Mouse (Mus musculus) erythroblast, embryonic 14.5 days (primary cell): ENCODE measurements around the gene Ngfr. TPM values are rescaled to one million over a fixed set of nuclear protein-coding genes. Genes with fewer than 3 reads are reported as not detected.

Source experiments
- H3K27me3 ChIP-seq: 2 replicates; pipeline ENCODE4 v1.6.1; 2012; ENCODE audit warnings: inconsistent platforms; ENCODE audit not compliant: control insufficient read depth
- H3K36me3 ChIP-seq: 2 replicates; pipeline ENCODE4 v1.6.1; 2012; ENCODE audit warnings: mild to moderate bottlenecking, inconsistent platforms; ENCODE audit not compliant: control insufficient read depth
- H3K4me1 ChIP-seq: 2 replicates; pipeline ENCODE4 v1.6.1; 2012; ENCODE audit warnings: inconsistent platforms; ENCODE audit not compliant: control insufficient read depth
- H3K4me3 ChIP-seq: replicated peaks from 2 replicates; pipeline ENCODE3; 2012; ENCODE audit warnings: moderate library complexity, mild to moderate bottlenecking, inconsistent platforms
- H3K9me3 ChIP-seq: 2 replicates; pipeline ENCODE4 v1.6.1; 2012; ENCODE audit warnings: low read length, inconsistent platforms, mixed read lengths; ENCODE audit not compliant: control insufficient read depth
- GATA1 ChIP-seq: IDR thresholded peaks from 2 replicates; pipeline ENCODE4 v1.6.1; 2012; ENCODE audit warnings: low read length, inconsistent platforms, mixed read lengths
- TAL1 ChIP-seq: IDR thresholded peaks from 3 replicates; pipeline ENCODE4 v1.6.1; 2012; ENCODE audit warnings: low read length, inconsistent platforms, mixed read lengths
- polyA plus RNA-seq: library from polyadenylated mRNA; stranded (reverse); fragments of >175 nt; gene quantifications from 2 replicates; pipeline ENCODE4 v1.2.3, GENCODE M21; 2012

Ngfr gene
- polyA plus RNA-seq, 1 experiment = 0.02 TPM

DNA sequence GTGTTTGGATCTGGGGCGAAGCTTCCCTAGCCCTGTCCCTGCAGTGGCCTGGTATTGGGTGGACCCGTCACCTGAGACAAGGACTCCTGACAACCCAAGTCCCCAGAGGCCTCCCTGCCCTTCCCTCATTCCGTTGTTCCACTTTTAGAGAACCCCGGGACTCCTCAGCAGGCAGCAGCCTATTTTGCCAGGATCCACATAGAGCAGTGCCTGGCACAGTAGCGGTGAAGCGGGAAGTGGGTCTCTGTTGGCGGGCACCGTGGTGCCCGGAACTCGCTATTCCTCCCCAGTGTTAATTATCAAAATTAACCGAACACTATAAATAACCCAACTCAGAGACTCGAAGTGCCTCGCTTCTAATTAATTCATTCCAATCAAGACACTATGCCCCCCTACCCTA, 10.2 kb upstream of the Ngfr start:
- peaks cover 58% of the 10 kb centered on the region for H3K27me3 ChIP-seq
- TF ChIP-seq GATA1 (no peak), TAL1 (no peak)
- H3K4me3 ChIP-seq = no peak overlapping the region
- no peaks in the 10 kb centered on the region for H3K4me1 ChIP-seq
- no peaks in the 10 kb centered on the region for H3K9me3 ChIP-seq
- no peaks in the 10 kb centered on the region for H3K36me3 ChIP-seq

DNA sequence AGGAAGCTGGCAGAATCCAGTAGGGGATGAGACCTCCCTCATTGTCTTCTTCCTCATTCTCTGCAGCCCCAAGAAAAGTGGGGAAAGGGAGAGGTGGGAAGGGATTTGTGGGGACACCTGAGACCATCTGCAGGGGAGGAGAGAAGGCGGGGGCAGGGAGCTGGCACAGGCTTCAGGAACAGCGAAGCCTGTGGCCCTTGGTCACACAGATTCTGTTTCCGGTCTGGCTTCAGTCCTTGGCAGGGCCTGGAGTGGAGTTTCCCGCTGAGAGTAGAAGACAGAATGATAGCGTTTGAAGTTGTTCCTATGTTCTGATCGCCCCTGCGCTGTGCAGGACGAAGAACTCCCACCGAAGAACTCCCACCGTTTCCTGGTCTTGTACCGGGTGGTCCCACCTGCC, 9.2 kb upstream of the Ngfr start:
- no peak for TF ChIP-seq TAL1
- Histone ChIP-seq H3K9me3 (no peaks in the 10 kb centered on the region), H3K27me3 (peaks cover 63% of the 10 kb centered on the region), H3K4me3 (no peak overlapping the region), H3K36me3 (no peaks in the 10 kb centered on the region), H3K4me1 (no peaks in the 10 kb centered on the region)

DNA sequence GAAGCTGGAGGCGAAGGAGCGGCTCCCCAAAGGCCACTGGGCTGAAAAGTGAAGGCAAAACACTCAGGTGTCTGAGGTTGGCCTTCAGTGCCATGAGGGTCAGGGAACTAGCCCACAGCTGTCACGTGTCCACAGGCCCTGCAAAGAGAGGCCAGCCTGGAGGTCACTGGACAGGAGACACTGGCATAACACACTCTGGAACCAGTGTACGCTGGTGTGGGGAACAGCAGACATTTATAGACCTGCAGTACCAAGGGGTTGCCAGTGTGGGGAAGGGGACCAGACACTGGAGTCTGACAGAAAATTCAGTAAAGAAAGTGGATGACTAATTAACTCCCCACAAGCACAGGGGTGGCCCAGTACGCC, 8.6 kb upstream of the Ngfr start:
- no peaks in the 10 kb centered on the region for H3K36me3 ChIP-seq
- no peaks in the 10 kb centered on the region for H3K4me1 ChIP-seq
- H3K27me3 ChIP-seq = peaks cover 63% of the 10 kb centered on the region
- H3K4me3 ChIP-seq = no peak overlapping the region
- no peaks in the 10 kb centered on the region for H3K9me3 ChIP-seq
- TF ChIP-seq GATA1 = no peak
- TF ChIP-seq TAL1 = no peak

DNA sequence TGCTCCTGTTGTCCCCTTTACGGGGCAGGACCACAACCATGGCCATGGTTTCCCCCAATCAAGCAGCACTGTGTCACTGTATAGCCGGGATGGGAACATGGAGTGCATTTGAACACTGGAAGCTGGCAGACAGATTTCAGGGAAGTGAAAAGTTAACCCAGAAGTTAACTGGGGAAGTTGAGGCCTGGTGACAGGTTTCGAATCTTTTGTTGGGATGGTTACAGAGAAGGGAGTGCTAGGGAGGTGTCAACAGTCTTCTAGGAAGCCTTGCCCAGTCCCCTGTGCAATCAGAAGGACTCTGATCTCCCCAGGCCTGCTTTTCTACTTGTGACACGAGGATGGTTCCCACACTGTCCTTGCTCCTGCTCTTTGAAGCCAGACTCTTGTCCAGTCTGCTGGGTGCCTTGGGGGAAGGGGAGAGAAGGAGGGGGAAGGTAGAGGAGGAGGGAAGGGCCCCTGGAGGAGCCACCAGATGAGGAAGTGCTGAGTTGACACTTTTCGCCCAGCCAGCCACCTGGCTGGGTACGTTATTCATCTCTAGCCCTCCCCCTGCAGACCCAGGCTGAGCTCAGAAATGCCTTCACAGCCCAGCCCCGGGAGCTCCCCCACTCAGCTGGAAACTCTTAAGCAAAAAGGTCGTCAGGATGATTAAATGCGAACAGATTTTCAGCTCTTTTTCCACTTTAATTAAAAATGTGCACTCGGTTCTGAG, 8.1 kb upstream of the Ngfr start:
- peaks cover 65% of the 10 kb centered on the region for H3K27me3 ChIP-seq
- no peak for TF ChIP-seq GATA1
- no peak for TF ChIP-seq TAL1

DNA sequence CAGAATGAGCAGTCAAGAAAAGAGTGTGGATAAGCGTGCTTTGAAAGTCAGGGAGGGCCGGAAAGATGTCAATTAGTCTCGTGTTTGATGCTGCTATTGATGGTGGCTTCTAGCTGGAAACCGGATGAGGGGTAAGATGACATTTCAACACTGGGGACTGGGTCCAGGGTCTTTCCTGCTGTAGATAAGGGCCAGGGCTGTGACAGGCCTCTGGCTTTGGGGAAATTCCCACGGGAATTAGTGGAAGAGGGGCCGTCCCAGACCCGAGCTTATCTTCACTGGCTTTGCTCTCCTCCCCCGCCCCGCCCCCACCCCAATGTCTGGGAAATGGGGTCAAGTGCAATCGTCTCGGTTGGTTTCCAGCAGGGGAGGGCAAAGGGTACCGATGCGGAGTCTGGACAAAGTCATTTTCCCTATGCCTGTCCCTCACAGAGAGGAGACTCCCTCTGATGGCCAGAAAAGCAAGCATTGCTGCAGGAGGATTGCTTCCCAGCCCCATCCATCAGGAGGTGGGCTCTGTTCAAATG, 7.2 kb upstream of the Ngfr start:
- no peaks in the 10 kb centered on the region for H3K4me1 ChIP-seq
- TF ChIP-seq TAL1 (no peak), GATA1 (no peak)
- no peaks in the 10 kb centered on the region for H3K36me3 ChIP-seq
- peaks cover 64% of the 10 kb centered on the region for H3K27me3 ChIP-seq
- H3K4me3 ChIP-seq = no peak overlapping the region
- no peaks in the 10 kb centered on the region for H3K9me3 ChIP-seq

More for the DNA sequence above, 8.1 kb upstream of the Ngfr start:
- Histone ChIP-seq H3K4me3 (no peak overlapping the region), H3K36me3 (no peaks in the 10 kb centered on the region), H3K4me1 (no peaks in the 10 kb centered on the region), H3K9me3 (no peaks in the 10 kb centered on the region)

DNA sequence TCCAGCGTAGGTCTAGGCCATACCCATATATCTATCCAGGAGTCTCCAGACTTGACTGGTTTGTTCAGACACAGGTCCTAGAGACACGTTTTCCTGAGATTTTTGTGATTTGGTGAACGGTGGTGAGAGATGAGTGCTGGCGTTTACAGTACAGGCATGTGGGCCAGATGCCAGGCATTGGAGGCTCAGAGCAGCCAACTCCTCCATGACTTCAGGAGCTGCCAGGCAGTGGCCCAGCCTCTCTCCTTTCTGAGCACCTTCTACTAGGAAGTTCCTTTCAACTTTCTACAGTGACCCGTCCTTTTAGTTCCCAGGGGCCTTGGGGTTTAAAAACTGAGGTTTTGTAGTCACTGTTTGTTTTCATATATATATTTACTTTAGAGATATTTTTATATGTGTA, 6.0 kb upstream of the Ngfr start:
- TF ChIP-seq TAL1 = no peak
- TF ChIP-seq GATA1 = no peak
- no peaks in the 10 kb centered on the region for H3K9me3 ChIP-seq
- H3K27me3 ChIP-seq = peaks cover 64% of the 10 kb centered on the region
- no peaks in the 10 kb centered on the region for H3K4me1 ChIP-seq
- no peaks in the 10 kb centered on the region for H3K36me3 ChIP-seq
- no peak overlapping the region for H3K4me3 ChIP-seq

DNA sequence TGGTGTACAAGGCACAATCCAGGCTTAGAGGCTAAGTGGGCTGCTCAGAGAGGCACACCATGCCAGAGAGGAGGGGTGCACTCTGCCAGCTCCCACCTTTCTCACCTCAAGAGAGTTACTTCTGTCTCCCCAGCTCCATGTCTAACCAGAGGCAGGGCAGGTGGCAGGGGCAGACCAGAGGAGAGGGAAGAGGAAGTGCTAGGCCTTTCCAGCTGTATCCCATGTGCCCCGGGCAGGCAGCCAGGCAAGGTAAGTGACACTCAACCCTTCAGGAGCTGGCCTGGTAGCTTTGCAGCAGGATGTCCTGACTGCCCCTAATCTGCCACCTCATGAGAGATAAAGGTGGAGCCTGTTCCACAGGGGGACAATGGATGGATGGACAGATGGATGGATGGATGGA, 5.2 kb upstream of the Ngfr start:
- no peak for TF ChIP-seq GATA1
- TF ChIP-seq TAL1 = no peak
- H3K4me3 ChIP-seq = no peak overlapping the region
- no peaks in the 10 kb centered on the region for H3K4me1 ChIP-seq
- peaks cover 64% of the 10 kb centered on the region for H3K27me3 ChIP-seq
- H3K36me3 ChIP-seq = no peaks in the 10 kb centered on the region
- H3K9me3 ChIP-seq = no peaks in the 10 kb centered on the region

DNA sequence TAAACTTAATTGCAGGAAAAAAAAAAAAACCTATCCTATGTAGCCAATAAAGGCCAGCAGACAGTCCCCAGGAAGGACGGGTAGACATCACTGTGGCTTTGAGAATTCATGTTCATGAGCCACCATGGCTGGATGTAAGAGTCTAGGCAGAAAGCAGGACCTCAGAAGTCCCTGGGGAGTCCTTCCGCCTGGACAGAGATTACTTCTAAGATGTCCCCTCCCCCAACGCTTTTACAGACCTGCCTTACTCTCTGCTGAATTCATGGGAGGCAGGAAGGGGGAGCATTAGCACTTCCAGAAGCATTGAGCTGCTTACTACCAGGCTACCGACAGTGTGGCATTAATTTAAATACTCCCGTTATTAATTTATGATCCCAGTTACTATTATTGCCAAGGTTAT, 1.7 kb upstream of the Ngfr start:
- H3K27me3 ChIP-seq = peaks cover 71% of the 10 kb centered on the region
- H3K4me1 ChIP-seq = no peaks in the 10 kb centered on the region
- TF ChIP-seq GATA1 = no peak
- no peak for TF ChIP-seq TAL1
- H3K36me3 ChIP-seq = no peaks in the 10 kb centered on the region
- no peak overlapping the region for H3K4me3 ChIP-seq
- no peaks in the 10 kb centered on the region; the same call in 1 of the 2 replicates for H3K9me3 ChIP-seq

DNA sequence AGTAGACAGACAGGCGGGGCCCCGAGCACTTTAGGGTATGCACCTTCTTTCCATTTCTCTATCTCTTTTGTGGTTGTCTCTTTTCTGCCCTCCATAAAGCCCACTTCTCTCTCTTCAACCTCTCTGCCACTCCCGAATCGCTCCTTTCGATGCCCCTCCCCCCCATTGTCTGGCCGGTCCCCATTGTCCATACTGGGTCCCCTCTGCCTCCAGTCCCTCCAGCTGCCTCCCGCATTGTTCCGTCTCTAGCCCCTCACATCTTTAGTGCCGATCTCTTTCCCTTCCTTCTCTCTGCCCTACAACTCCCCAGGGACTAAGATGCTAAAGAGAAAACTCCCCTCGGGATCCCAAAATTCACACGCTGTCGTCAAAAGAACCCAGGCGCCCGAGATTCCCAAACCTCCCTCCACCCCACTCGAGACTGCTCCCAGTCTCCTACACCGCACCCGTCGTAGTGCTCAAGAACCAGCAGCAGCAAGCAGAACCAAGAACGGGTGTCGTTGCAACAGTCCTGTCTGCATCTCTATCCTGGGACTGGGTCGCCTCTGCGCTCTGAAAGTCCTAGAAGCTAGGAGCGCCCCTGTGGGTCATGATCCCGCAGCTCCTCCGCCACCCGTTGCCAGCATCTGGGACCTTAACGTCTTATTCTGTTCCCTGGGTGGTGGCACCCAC, 648 bp downstream of the Ngfr start:
- Histone ChIP-seq H3K4me3 (no peak overlapping the region), H3K4me1 (no peaks in the 10 kb centered on the region), H3K27me3 (peaks cover 85% of the 10 kb centered on the region), H3K36me3 (no peaks in the 10 kb centered on the region), H3K9me3 (no peaks in the 10 kb centered on the region; the same call in 1 of the 2 replicates)
- no peak for TF ChIP-seq TAL1
- no peak for TF ChIP-seq GATA1

DNA sequence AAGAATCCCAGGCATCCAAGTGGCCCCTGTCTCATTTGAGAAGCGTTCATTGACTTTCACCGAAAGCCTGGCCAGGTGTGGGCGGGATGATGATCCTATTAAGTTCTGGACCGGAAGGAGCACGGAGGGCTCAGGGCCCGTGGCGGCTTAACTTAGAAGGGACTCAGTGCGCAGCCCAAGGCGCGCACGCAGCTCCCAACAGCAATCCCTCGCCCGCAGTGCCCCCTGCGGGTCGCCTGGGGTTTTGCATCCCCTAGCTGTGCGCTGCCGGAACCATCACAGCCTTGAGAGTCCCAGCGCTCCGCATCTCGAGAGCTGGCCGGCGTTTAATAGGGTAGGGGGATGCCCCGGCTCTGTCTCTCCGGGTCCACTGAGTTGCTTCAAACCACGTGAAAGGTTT, 1.4 kb downstream of the Ngfr start:
- Histone ChIP-seq H3K9me3 (no peaks in the 10 kb centered on the region; the same call in 1 of the 2 replicates), H3K27me3 (peaks cover 92% of the 10 kb centered on the region)
- no peak for TF ChIP-seq TAL1
- TF ChIP-seq GATA1 = no peak

More for the DNA sequence above, 1.4 kb downstream of the Ngfr start:
- Histone ChIP-seq H3K4me3 (no peak overlapping the region), H3K4me1 (no peaks in the 10 kb centered on the region), H3K36me3 (no peaks in the 10 kb centered on the region)
